Comparison of ENCODE assay signal across 20 mouse cellular contexts in genomic region chr13:39001434-39001833, GRCm38 (mm10). TPM values are rescaled to one million over a fixed set of nuclear protein-coding genes. Genes with fewer than 3 reads are reported as not detected.
DNase-seq lines count a peak whose midpoint lies in the region; ATAC-seq lines count a peak whose summit lies in the region.
"Had no signal": no experiment of that assay in that cellular context is flagged by ENCODE, and none has a peak within 500 bp of the region (broad histone marks: within the 10 kb centered on the region; RNA-seq: fewer than 3 reads in every experiment).

No protein-coding gene starts in this region.

- H3K4me1 ChIP-seq in heart, embryonic 10.5 days: peaks cover 10% of the 10 kb centered on the region
- 0 out of 2 replicates have a peak, but pooled peaks cover 2% of the 10 kb centered on the region for H3K4me1 ChIP-seq in heart, embryonic 16.5 days (ENCODE audit: control insufficient read depth, insufficient read depth, low read length)
- H3K4me1 ChIP-seq in forebrain, embryonic 10.5 days: no peaks in the 10 kb centered on the region
- H3K4me1 ChIP-seq: embryonic facial prominence, embryonic 12.5 days; forebrain, embryonic 13.5 days; hindbrain, embryonic 12.5 days had no signal

- H3K9me3 ChIP-seq in heart, embryonic 10.5 days: no peaks in the 10 kb centered on the region
- H3K9me3 ChIP-seq in heart, embryonic 16.5 days (replicated peaks; ENCODE audit: control insufficient read depth, low read length): no peaks in the 10 kb centered on the region; the same call in 1 of the 2 replicates
- H3K9me3 ChIP-seq in forebrain, embryonic 10.5 days: no peaks in the 10 kb centered on the region
- H3K9me3 ChIP-seq: embryonic facial prominence, embryonic 12.5 days; forebrain, embryonic 13.5 days; hindbrain, embryonic 12.5 days had no signal

- H3K27ac ChIP-seq in heart, embryonic 10.5 days: 0 out of 2 replicates have a peak overlapping the region, but pooled peaks have one; percentile 36
- H3K27ac ChIP-seq in heart, embryonic 16.5 days (ENCODE audit: low read length): no peak overlapping the region
- H3K27ac ChIP-seq in forebrain, embryonic 10.5 days: no peak overlapping the region
- H3K27ac ChIP-seq: embryonic facial prominence, embryonic 12.5 days; forebrain, embryonic 13.5 days; hindbrain, embryonic 12.5 days; hindbrain, postnatal 0 days had no signal

- H3K9ac ChIP-seq in heart, embryonic 16.5 days (ENCODE audit: low read length): no peak overlapping the region
- H3K9ac ChIP-seq: embryonic facial prominence, embryonic 12.5 days; forebrain, embryonic 13.5 days; forebrain, postnatal 0 days; hindbrain, embryonic 12.5 days had no signal

- WGBS in heart, embryonic 10.5 days: 41% methylated on average over 11 of the region's 11 CpGs
- WGBS in heart, embryonic 16.5 days: 46% methylated on average over 11 of the region's 11 CpGs
- 94% methylated on average over 11 of the region's 11 CpGs for WGBS in forebrain, embryonic 10.5 days

- intact Hi-C loops in left cerebral cortex, postnatal 14 days (cut with DNase I): loop anchor here (10.0 kb wide), 1 partner anchor 307 kb away; no protein-coding TSS in a partner anchor

- peak; percentile 73; the same call in 1 of the 2 replicates for ATAC-seq in heart, embryonic 16.5 days (replicated peaks; ENCODE audit: extremely low read depth, insufficient read depth, low FRiP score)
- ATAC-seq: activated CD4-positive, CD25-positive, alpha-beta regulatory T cell, adult 4 months; forebrain, embryonic 13.5 days; forebrain, postnatal 0 days; hindbrain, postnatal 0 days; Patski had no signal

- no peaks in the 10 kb centered on the region for H3K36me3 ChIP-seq in heart, embryonic 10.5 days
- no peaks in the 10 kb centered on the region for H3K36me3 ChIP-seq in heart, embryonic 16.5 days (ENCODE audit: control insufficient read depth, insufficient read depth)
- no peaks in the 10 kb centered on the region for H3K36me3 ChIP-seq in forebrain, embryonic 10.5 days (replicated peaks)
- H3K36me3 ChIP-seq: embryonic facial prominence, embryonic 12.5 days; hindbrain, embryonic 12.5 days had no signal

- no peaks in the 10 kb centered on the region for H3K27me3 ChIP-seq in heart, embryonic 10.5 days (ENCODE audit: insufficient read depth, poor library complexity, severe bottlenecking)
- H3K27me3 ChIP-seq in heart, embryonic 16.5 days (ENCODE audit: control insufficient read depth, insufficient read depth, low read length): no peaks in the 10 kb centered on the region
- no peaks in the 10 kb centered on the region for H3K27me3 ChIP-seq in forebrain, embryonic 10.5 days (ENCODE audit: poor library complexity, severe bottlenecking)
- H3K27me3 ChIP-seq: embryonic facial prominence, embryonic 12.5 days; forebrain, embryonic 13.5 days; hindbrain, embryonic 12.5 days had no signal

- no peak overlapping the region for H3K4me3 ChIP-seq in heart, embryonic 10.5 days
- no peak overlapping the region for H3K4me3 ChIP-seq in heart, embryonic 16.5 days (ENCODE audit: low read length)
- no peak overlapping the region for H3K4me3 ChIP-seq in forebrain, embryonic 10.5 days
- H3K4me3 ChIP-seq: embryonic facial prominence, embryonic 12.5 days; forebrain, embryonic 13.5 days; hindbrain, embryonic 12.5 days had no signal

- DNase-seq in heart, adult 18-20 months: peak; percentile 1 to 5
- no peak for DNase-seq in heart, adult 8-10 months (ENCODE audit: low spot score)
- DNase-seq in heart, embryonic 10.5 days (ENCODE audit: low spot score): peak; percentile 89
- peak; percentile 28 for DNase-seq in heart, postnatal 4 days
- DNase-seq in left cerebral cortex, postnatal 14 days (ENCODE audit: low spot score in 2 of 2): no peak
- DNase-seq in forebrain, embryonic 10.5 days (ENCODE audit: extremely low spot score, low spot score): no peak
- DNase-seq: adrenal gland, postnatal 14 days; cerebellum, adult 11-12 months; cerebellum, adult 9-10 months; cerebellum, postnatal 25 days; forebrain, postnatal 0 days; gastrocnemius, postnatal 14 days; kidney, adult 11 months had no signal

- H3K4me2 ChIP-seq in heart, embryonic 16.5 days (ENCODE audit: low read depth, low read length): no peak overlapping the region
- H3K4me2 ChIP-seq: embryonic facial prominence, embryonic 12.5 days; forebrain, embryonic 13.5 days; hindbrain, embryonic 12.5 days had no signal

RNA-seq across cellular contexts. Expression of gene Slc35b3, which starts 40.8 kb away (rescaled TPM):
- total RNA-seq in heart, adult 18-20 months (2021): 1 to 10 TPM; 3.6 to 4.1 TPM
- 1 to 10 TPM; 2.7 to 5.5 (median 3.8) TPM for total RNA-seq in heart, adult 8-10 months (2022)
- 23.0 and 28.0 TPM in 2 replicates for polyA plus RNA-seq in heart, embryonic 10.5 days (2016; fragmentation: Nextera tagmentation; extraction: Ambion mirVana)
- 21.1 and 21.3 TPM in 2 replicates for polyA plus RNA-seq in heart, embryonic 16.5 days (2015; fragmentation: Nextera tagmentation; extraction: Ambion mirVana)
- total RNA-seq in heart, postnatal 4 days (2021): 10 to 100 TPM; 12.3 to 13.9 TPM
- total RNA-seq in left cerebral cortex, postnatal 14 days (2021): 10 to 100 TPM; 19.1 to 19.2 TPM
- 23.6 and 27.3 TPM in 2 replicates for polyA plus RNA-seq in forebrain, embryonic 10.5 days (2016; fragmentation: Nextera tagmentation; extraction: Ambion mirVana)

Comparison
In these comparisons a context has a peak if more than half of its experiments do, and no peak if none do; other contexts are left out.
1. DNase-seq: peak in heart, adult 18-20 months (2 of 2), heart, embryonic 10.5 days (single experiment) and heart, postnatal 4 days (single experiment); none in heart, adult 8-10 months (single experiment), left cerebral cortex, postnatal 14 days (0 of 2) and forebrain, embryonic 10.5 days (single experiment).